Mouse (Mus musculus): ENCODE measurements around the gene Grik3.

GRCm38 (mm10) chr4:125604494-125604893 lies 114.0 kb downstream of the Grik3 start:
- no peak for TF ChIP-seq POLR2A (IDR thresholded peaks at IDR 0.05; ENCODE audit: insufficient read depth, low read length)
- TF ChIP-seq CTCF (IDR thresholded peaks at IDR 0.05; ENCODE audit: low read depth, low read length): no peak
- no peak for TF ChIP-seq EP300 (IDR thresholded peaks at IDR 0.05; ENCODE audit: insufficient read depth, low read depth, low read length)

Data from ES-Bruce4 (cell line).